Mouse (Mus musculus) cerebellum, postnatal 36 days (tissue): ENCODE data around the gene Lim2.
A peak's percentile ranks its signal among the peaks of the same experiment; 100 is the strongest.

Source experiments
- DNase-seq, 2 experiments: peaks; one replicate each; pipeline ENCODE4 v3.0.0; 2021 to 2022; ENCODE audit warnings: mixed read lengths in 2 of 2

The Lim2 gene

GRCm38 (mm10) chr7:43447801-43448200, 20.3 kb downstream of the Lim2 start:
- no peak for DNase-seq

DNA sequence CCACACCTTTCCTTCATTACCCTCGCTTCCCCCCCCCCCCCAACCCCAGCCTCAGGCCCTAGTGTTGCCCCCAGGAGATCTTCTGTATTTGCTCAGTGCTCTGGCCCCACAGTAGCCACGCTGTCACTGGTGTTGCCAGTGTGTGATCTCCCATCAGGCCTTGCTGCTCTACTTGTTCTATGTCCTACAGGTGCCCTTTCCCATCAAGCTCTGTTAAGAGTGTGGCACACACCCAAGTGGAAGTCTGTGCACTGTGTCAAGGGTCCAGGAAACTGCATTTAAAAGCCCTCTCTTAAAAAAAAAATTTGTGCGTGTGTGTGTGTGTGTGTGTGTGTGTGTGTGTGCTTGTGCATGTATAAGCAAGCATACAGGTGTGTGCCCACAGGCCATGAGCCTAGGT, 20.8 kb downstream of the Lim2 start:
- no peak for DNase-seq

GRCm38 (mm10) chr7:43449811-43450210, 22.3 kb downstream of the Lim2 start:
- DNase-seq, result no peak

DNA sequence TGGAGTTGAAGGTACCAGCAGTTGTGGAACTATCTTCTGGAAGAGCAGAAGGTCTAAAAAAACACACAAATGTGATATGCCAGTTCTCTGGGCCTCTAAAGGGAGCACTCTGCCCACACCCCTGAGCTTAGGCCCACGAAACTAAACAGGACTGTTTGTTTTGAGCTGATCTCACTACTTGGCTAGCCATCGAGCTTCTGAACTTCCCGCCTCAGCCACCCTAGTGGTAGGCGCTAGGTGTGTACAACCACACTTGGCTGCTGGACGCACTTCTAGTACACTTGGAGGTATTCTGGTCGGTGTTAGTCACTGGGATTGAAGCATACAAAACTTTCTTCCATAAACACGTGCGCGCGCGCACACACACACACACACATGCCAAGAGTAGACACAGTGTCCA, 24.3 kb downstream of the Lim2 start:
- no peak for DNase-seq

GRCm38 (mm10) chr7:43452609-43453008, 25.1 kb downstream of the Lim2 start:
- no peak for DNase-seq

DNA sequence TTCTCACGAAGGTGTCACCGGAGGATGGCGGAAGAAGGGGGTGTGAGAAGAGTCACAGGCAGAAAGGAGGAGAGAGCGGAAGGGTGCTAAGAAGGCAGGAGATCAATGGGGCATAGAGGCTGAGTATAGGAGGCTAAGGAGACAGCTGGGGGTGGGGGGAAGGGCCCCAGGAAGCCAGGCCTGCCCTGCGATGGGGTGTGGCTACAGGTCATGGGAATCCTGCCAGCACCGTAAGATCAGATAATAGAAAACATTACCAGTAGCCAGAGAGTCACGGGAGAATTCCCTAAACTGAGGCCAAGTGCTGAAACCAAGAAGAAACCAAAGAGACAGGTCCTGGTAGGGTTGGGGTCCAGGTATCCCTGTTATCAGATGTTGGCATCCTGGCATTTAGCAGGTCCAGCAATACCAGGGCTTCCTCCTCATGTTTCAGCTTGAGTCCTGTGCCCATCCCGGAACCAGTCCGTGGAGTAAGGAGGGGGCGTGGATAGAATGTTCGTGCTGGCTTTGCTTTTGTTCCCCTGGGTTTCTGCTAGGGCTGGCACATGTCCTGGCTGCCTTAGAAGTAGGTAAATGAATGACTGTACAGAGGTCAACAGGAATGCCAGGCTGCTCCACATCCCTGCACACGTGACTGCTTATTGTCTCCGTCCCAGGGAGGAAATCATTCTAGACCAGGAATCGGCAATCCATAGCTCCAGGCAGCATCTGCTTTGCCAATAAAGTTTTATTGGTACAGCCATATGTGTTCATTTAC, 26.3 kb downstream of the Lim2 start:
- DNase-seq, result no peak

- no peak for DNase-seq
Observed at GRCm38 (mm10) chr7:43454371-43454770, 26.9 kb downstream of the Lim2 start.

- DNase-seq, result no peak
Observed at GRCm38 (mm10) chr7:43462851-43463250, 35.4 kb downstream of the Lim2 start, which contains the start of gene Vsig10l. Gene Vsig10l (plus strand): TSS chr7:43463151.

GRCm38 (mm10) chr7:43463976-43464375, 36.5 kb downstream of the Lim2 start:
- DNase-seq, result no peak

GRCm38 (mm10) chr7:43464864-43465343, 37.4 kb downstream of the Lim2 start:
- DNase-seq, result peak in 1 of 2 experiments; percentile 25

DNA sequence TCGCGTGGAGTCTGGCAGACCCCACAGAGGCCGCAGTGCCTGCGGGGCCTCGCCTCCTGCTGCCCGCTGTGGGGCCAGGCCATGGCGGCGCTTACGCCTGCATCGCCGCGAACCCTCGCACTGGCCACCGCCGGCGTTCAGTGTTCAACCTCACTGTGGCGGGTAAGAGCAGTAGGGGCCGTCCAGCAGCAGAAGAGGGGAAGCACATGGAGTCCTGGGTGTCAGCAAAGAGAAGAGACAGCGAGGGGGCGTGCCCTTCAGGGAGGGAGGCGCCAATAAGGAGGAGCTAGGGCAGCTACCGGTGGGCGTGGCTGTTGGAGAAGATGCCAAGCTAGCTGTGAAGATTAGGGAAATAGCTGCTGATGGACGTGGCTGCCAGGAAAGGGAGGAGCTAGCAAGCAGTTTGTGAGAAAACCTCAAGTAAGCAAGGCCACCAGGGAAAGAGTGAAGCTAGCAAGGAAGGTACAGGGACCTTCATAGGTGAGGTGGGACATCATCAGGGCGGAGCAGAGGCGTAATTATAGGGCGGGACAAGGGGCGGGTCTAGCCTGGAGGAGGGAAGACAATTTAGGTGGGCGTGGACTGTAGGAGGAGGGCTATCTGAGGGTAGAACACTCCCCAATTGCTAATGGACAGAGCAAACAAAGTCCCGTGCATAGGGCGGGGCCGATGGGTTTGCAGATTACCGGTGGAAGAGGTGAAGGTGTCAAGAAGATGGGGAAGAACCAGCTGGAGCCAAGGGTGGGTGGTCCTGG, 38.1 kb downstream of the Lim2 start:
- peak; percentile 43 to 57 for DNase-seq

DNA sequence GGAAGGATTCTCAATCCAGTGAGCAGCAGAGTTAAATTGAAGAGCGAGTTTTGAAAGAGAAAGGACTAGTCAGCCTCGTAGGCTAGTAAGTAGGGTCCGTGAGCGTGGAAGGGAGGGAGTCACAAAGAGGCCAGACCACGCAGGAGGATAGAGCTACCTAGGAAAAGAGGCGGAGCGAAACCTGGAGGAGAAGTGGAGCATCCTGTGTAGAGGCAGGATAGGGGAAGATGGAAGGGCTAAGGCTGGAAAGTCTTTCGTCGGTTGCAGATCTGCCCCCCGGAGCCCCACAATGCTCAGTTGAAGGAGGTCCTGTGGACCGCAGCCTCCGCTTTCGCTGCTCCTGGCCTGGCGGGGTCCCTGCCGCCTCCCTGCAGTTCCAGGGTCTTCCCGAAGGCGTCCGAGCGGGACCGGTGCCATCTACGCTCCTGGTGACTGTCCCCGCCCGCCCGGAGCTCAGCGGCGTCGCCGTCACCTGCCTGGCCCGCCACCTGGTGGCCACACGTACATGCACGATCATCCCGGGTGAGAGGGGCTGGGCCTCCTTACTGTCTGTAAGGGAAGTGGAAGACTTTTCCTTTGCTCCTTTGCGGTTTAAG, 38.7 kb downstream of the Lim2 start:
- peak; percentile 78 to 85 for DNase-seq

GRCm38 (mm10) chr7:43470373-43470772, 42.9 kb downstream of the Lim2 start:
- peak; percentile 48 to 49 for DNase-seq

GRCm38 (mm10) chr7:43475706-43476105, 48.2 kb downstream of the Lim2 start:
- DNase-seq, result peak in 1 of 2 experiments; percentile 36

- no peak for DNase-seq
Observed at GRCm38 (mm10) chr7:43476376-43476775, 48.9 kb downstream of the Lim2 start.

DNA sequence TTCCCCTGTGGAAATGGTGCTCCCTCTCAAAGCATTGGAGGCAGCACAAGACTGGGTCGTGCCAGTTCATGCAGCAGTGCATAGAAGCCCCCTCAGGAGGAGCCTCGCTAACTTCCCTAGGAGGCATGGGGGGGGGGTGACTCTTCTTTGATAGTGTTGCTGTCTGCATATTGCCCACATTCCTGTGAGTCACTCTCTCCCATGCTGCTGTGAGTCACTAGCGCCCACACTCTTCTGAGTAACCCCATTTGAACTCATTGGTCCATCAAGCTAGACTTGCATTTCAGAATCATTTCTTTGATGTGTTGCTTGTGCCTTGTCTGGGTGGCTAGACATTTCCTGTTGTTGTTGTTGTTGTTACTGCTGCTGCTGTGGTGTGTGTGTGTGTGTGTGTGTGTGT, 53.7 kb downstream of the Lim2 start:
- DNase-seq, result no peak

GRCm38 (mm10) chr7:43482090-43482716, 54.7 kb downstream of the Lim2 start:
- DNase-seq, result peak in 1 of 2 experiments; percentile 38

GRCm38 (mm10) chr7:43483236-43483635, 55.8 kb downstream of the Lim2 start:
- DNase-seq, result no peak
